Mouse (Mus musculus): Measurements from ENCODE around the gene Xrcc5.

- no peak for TF ChIP-seq EP300 (IDR thresholded peaks at IDR 0.05; ENCODE audit: low read length)
- no peak for TF ChIP-seq HCFC1 (IDR thresholded peaks at IDR 0.05; ENCODE audit: low read depth, low read length)
- no peak for TF ChIP-seq POLR2A (IDR thresholded peaks at IDR 0.05; ENCODE audit: low read depth, low read length)
- no peak for TF ChIP-seq ZKSCAN1 (IDR thresholded peaks at IDR 0.05; ENCODE audit: borderline replicate concordance, low read depth, low read length)
- no peak for TF ChIP-seq POLR2AphosphoS2 (IDR thresholded peaks at IDR 0.05; ENCODE audit: low read depth, low read length)
- TF ChIP-seq CTCF (conservative IDR thresholded peaks at IDR 0.05 in 1 of 2, IDR thresholded peaks at IDR 0.05 in 1 of 2; ENCODE audit: low read depth in 2 of 2, low read length in 2 of 2), result no peak
- TF ChIP-seq MAZ (IDR thresholded peaks at IDR 0.05; ENCODE audit: low read depth, low read length), result no peak
- TF ChIP-seq UBTF (IDR thresholded peaks at IDR 0.05; ENCODE audit: low read depth, low read length), result no peak
- TF ChIP-seq MAX (IDR thresholded peaks at IDR 0.05; ENCODE audit: low read length), result no peak
- no peak for TF ChIP-seq ZC3H11A (IDR thresholded peaks at IDR 0.05; ENCODE audit: low read depth, low read length)
- no peak for TF ChIP-seq USF2 (conservative IDR thresholded peaks at IDR 0.05; ENCODE audit: low read depth, low read length)
- TF ChIP-seq E2F4 (IDR thresholded peaks at IDR 0.05; ENCODE audit: insufficient replicate concordance, low read depth, low read length), result no peak
- no peak for TF ChIP-seq SIN3A (IDR thresholded peaks at IDR 0.05; ENCODE audit: low read length)
These were observed 65.7 kb downstream of the Xrcc5 start for GRCm38 (mm10) chr1:72372913-72373312.
